Mouse (Mus musculus) brain, embryonic 14.5 days (tissue): ENCODE data around the gene Kmt5b.

ENCODE experiments used
- CTCF ChIP-seq: fragments of 200-500 bp; IDR thresholded peaks from 2 replicates; pipeline ENCODE4 v1.5.1; 2012; ENCODE audit warnings: inconsistent platforms, mild to moderate bottlenecking, moderate library complexity, borderline replicate concordance; ENCODE audit not compliant: insufficient read depth, insufficient read length; ENCODE audit errors: extremely low read depth
- POLR2A ChIP-seq: fragments of 200-500 bp; IDR thresholded peaks from 2 replicates; pipeline ENCODE4 v1.6.1; 2012; ENCODE audit warnings: mild to moderate bottlenecking, inconsistent platforms, borderline replicate concordance; ENCODE audit not compliant: poor library complexity, insufficient read depth, insufficient read length, severe bottlenecking; ENCODE audit errors: extremely low read depth

DNA sequence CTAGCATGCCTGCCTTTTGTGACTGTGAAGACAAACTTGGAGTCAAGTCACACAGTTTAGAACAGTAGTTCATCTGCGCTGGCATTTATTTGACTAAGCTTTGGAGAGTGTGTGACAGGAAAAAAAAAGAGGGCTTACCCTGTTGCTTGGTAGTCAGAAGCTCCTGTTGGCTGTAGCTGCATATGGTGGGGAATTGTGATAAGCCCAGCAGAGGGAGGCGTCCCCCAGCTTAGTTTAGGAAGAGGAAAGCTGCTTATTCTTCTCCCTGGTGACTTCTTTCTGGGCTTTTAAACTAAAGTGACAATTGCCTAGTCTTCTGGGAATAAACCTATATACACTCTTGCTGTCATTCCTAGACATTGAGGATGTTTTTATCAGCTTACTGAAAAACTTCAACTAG, 95.5 kb downstream of the Kmt5b start:
- TF ChIP-seq CTCF (no peak), POLR2A (no peak)
